Mouse (Mus musculus) limb, embryonic 13.5 days (tissue): ENCODE results near the gene Yjefn3. TPM values are rescaled to one million over a fixed set of nuclear protein-coding genes. Genes with fewer than 3 reads are reported as not detected.

Experiments used
- ATAC-seq: fragments of 200-750 bp; cut with Nextera tagmentation; 2 replicates; pipeline ENCODE4 v1.8.0; 2017; ENCODE audit warnings: low read depth, moderate number of reproducible peaks, moderate TSS enrichment; ENCODE audit not compliant: low FRiP score
- H3K27ac ChIP-seq: fragments of 300-500 bp; sonication (generic); 2 replicates; pipeline ENCODE4 v1.5.1; 2015; ENCODE audit warnings: inconsistent platforms, mild to moderate bottlenecking, moderate library complexity
- H3K27me3 ChIP-seq: fragments of 300-500 bp; sonication (generic); 2 replicates; pipeline ENCODE4 v1.6.1; 2015; ENCODE audit warnings: mild to moderate bottlenecking, inconsistent platforms
- H3K36me3 ChIP-seq: fragments of 300-500 bp; sonication (generic); 2 replicates; pipeline ENCODE4 v1.6.1; 2015; ENCODE audit warnings: inconsistent platforms, mild to moderate bottlenecking, moderate library complexity
- H3K4me1 ChIP-seq: fragments of 300-500 bp; sonication (generic); 2 replicates; pipeline ENCODE4 v1.6.1; 2015; ENCODE audit warnings: inconsistent platforms
- H3K4me2 ChIP-seq: fragments of 300-500 bp; sonication (generic); replicated peaks from 2 replicates; pipeline ENCODE4 v1.6.1; 2015; ENCODE audit warnings: inconsistent platforms, mild to moderate bottlenecking, moderate library complexity
- H3K4me3 ChIP-seq: fragments of 300-500 bp; sonication (generic); 2 replicates; pipeline ENCODE4 v1.5.1; 2015; ENCODE audit warnings: moderate library complexity, mild to moderate bottlenecking, inconsistent platforms
- H3K9ac ChIP-seq: fragments of 300-500 bp; sonication (generic); 2 replicates; pipeline ENCODE4 v1.6.1; 2015; ENCODE audit warnings: mild to moderate bottlenecking, inconsistent platforms
- H3K9me3 ChIP-seq: fragments of 300-500 bp; sonication (generic); 2 replicates; pipeline ENCODE4 v1.6.1; 2016; ENCODE audit warnings: inconsistent platforms
- WGBS: fragments of 180-500 bp; shearing (Covaris S2); methylation state at CpG from one replicate; pipeline ENCODE4 v1.1.7; 2015; 5-methylcytosine and 5-hydroxymethylcytosine counted together
- polyA plus RNA-seq: library from polyadenylated mRNA; unstranded; fragments of >200 nt; fragmentation: Nextera tagmentation; extraction: Ambion mirVana; gene quantifications from 2 replicates; pipeline ENCODE4 v1.2.1, GENCODE M21; 2015

Gene Yjefn3
- polyA plus RNA-seq, 1 experiment from 2014 or later: 6.6 TPM

GRCm38 (mm10) chr8:69849899-69850298 lies 52.6 kb downstream of the Yjefn3 start:
- WGBS: 37% methylated on average over 3 of the region's 3 CpGs

GRCm38 (mm10) chr8:69848951-69849350 lies 53.6 kb downstream of the Yjefn3 start:
- Histone ChIP-seq H3K4me3 (no peak overlapping the region), H3K9ac (no peak overlapping the region), H3K4me2 (no peak overlapping the region), H3K9me3 (no peaks in the 10 kb centered on the region), H3K4me1 (no peaks in the 10 kb centered on the region), H3K36me3 (no peaks in the 10 kb centered on the region), H3K27ac (no peak overlapping the region), H3K27me3 (no peaks in the 10 kb centered on the region)
- WGBS: 83% methylated on average over 8 of the region's 8 CpGs
- peak; percentile 15; the same call in 1 of the 2 replicates for ATAC-seq

More at GRCm38 (mm10) chr8:69849899-69850298, 52.6 kb downstream of the Yjefn3 start:
- H3K9ac ChIP-seq: no peak overlapping the region
- H3K4me1 ChIP-seq: no peaks in the 10 kb centered on the region
- H3K9me3 ChIP-seq: no peaks in the 10 kb centered on the region
- H3K4me3 ChIP-seq: no peak overlapping the region
- no peaks in the 10 kb centered on the region for H3K27me3 ChIP-seq
- no peak overlapping the region for H3K4me2 ChIP-seq
- ATAC-seq: no peak
- H3K36me3 ChIP-seq: no peaks in the 10 kb centered on the region
- no peak overlapping the region for H3K27ac ChIP-seq

- H3K4me1 ChIP-seq: no peaks in the 10 kb centered on the region
- no peaks in the 10 kb centered on the region for H3K36me3 ChIP-seq
- no peak overlapping the region for H3K4me3 ChIP-seq
- H3K27me3 ChIP-seq: no peaks in the 10 kb centered on the region
- no peak for ATAC-seq
- H3K4me2 ChIP-seq: no peak overlapping the region
- H3K27ac ChIP-seq: no peak overlapping the region
- no peak overlapping the region for H3K9ac ChIP-seq
- 63% methylated on average over 3 of the region's 3 CpGs for WGBS
- no peaks in the 10 kb centered on the region for H3K9me3 ChIP-seq
Observed at GRCm38 (mm10) chr8:69847167-69848065, 55.1 kb downstream of the Yjefn3 start.

Other genes starting within 250 kb of the Yjefn3 start
- 2.6 and 2.9 TPM in 2 replicates for gene Zfp964, start 248.2 kb downstream of the Yjefn3 start, polyA plus RNA-seq
- gene Zfp869, start 192.0 kb downstream of the Yjefn3 start, polyA plus RNA-seq: 33.5 and 34.2 TPM in 2 replicates
- 7.7 and 8.1 TPM in 2 replicates for gene Zfp963, start 152.7 kb downstream of the Yjefn3 start, polyA plus RNA-seq
- 0.19 TPM in 1 of 2 replicates, not detected in the other for gene Gm20422, start 127.8 kb downstream of the Yjefn3 start, polyA plus RNA-seq
- 48.6 and 52.7 TPM in 2 replicates for gene Atp13a1, start 111.5 kb downstream of the Yjefn3 start, polyA plus RNA-seq
- gene Zfp866, start 111.5 kb downstream of the Yjefn3 start, polyA plus RNA-seq: 38.2 and 38.7 TPM in 2 replicates
- gene Gmip, start 94.0 kb downstream of the Yjefn3 start, polyA plus RNA-seq: 7.3 and 9.0 TPM in 2 replicates
- 0.83 and 0.98 TPM in 2 replicates for gene Lpar2, start 80.3 kb downstream of the Yjefn3 start, polyA plus RNA-seq
- 8.5 and 8.7 TPM in 2 replicates for gene Pbx4, start 70.2 kb downstream of the Yjefn3 start, polyA plus RNA-seq
- 1.2 and 1.6 TPM in 2 replicates for gene Cilp2, start 15.0 kb downstream of the Yjefn3 start, polyA plus RNA-seq
- gene Tssk6, start 528 bp downstream of the Yjefn3 start, polyA plus RNA-seq: 4.3 TPM in 2 replicates
- gene Ndufa13, start 154 bp downstream of the Yjefn3 start, polyA plus RNA-seq: 173 and 181 TPM in 2 replicates
- gene Gatad2a, start 93.7 kb upstream of the Yjefn3 start, polyA plus RNA-seq: 37.7 and 40.7 TPM in 2 replicates
- 59.5 and 62.8 TPM in 2 replicates for gene Mau2, start 140.0 kb upstream of the Yjefn3 start, polyA plus RNA-seq
- 54.5 and 58.5 TPM in 2 replicates for gene Sugp1, start 140.1 kb upstream of the Yjefn3 start, polyA plus RNA-seq
- gene Tm6sf2, start 170.2 kb upstream of the Yjefn3 start, polyA plus RNA-seq: 1.0 and 1.2 TPM in 2 replicates
- not detected in 2 replicates for gene Hapln4, start 180.7 kb upstream of the Yjefn3 start, polyA plus RNA-seq
- 0.67 and 0.87 TPM in 2 replicates for gene Ncan, start 218.2 kb upstream of the Yjefn3 start, polyA plus RNA-seq
- 25.1 and 26.0 TPM in 2 replicates for gene Nr2c2ap, start 228.6 kb upstream of the Yjefn3 start, polyA plus RNA-seq
- gene Rfxank, start 236.4 kb upstream of the Yjefn3 start, polyA plus RNA-seq: 23.8 and 26.0 TPM in 2 replicates
- 51.0 and 56.0 TPM in 2 replicates for gene Borcs8, start 236.8 kb upstream of the Yjefn3 start, polyA plus RNA-seq
- 0.38 TPM in 2 replicates for gene Mef2b, start 237.0 kb upstream of the Yjefn3 start, polyA plus RNA-seq